Mouse (Mus musculus) forebrain, embryonic 15.5 days (tissue): Measurements from ENCODE around the gene Gprc5c. TPM values are rescaled to one million over a fixed set of nuclear protein-coding genes. Genes with fewer than 3 reads are reported as not detected.

Source experiments
- ATAC-seq: fragments of 200-750 bp; cut with Nextera tagmentation; replicated peaks from 2 replicates; pipeline ENCODE4 v1.8.0; 2017; ENCODE audit warnings: mild to moderate bottlenecking, moderate TSS enrichment, moderate library complexity
- H3K27ac ChIP-seq: fragments of 300-500 bp; sonication (generic); replicated peaks from 2 replicates; pipeline ENCODE4 v1.5.1; 2015; ENCODE audit warnings: mild to moderate bottlenecking, inconsistent platforms
- H3K27me3 ChIP-seq: fragments of 300-500 bp; sonication (generic); 2 replicates; pipeline ENCODE4 v1.6.1; 2015; ENCODE audit warnings: inconsistent platforms
- H3K36me3 ChIP-seq: fragments of 300-500 bp; sonication (generic); 2 replicates; pipeline ENCODE4 v1.6.1; 2015; ENCODE audit warnings: mild to moderate bottlenecking, inconsistent platforms
- H3K4me1 ChIP-seq: fragments of 300-500 bp; sonication (generic); 2 replicates; pipeline ENCODE4 v1.6.1; 2015; ENCODE audit warnings: inconsistent platforms
- H3K4me2 ChIP-seq: fragments of 300-500 bp; sonication (generic); replicated peaks from 2 replicates; pipeline ENCODE4 v1.6.1; 2015; ENCODE audit warnings: mild to moderate bottlenecking, inconsistent platforms
- H3K4me3 ChIP-seq: fragments of 300-500 bp; sonication (generic); 2 replicates; pipeline ENCODE4 v1.5.1; 2015; ENCODE audit warnings: mild to moderate bottlenecking, inconsistent platforms
- H3K9ac ChIP-seq: fragments of 300-500 bp; sonication (generic); replicated peaks from 2 replicates; pipeline ENCODE4 v1.6.1; 2015; ENCODE audit warnings: mild to moderate bottlenecking, inconsistent platforms
- H3K9me3 ChIP-seq: fragments of 300-500 bp; sonication (generic); 2 replicates; pipeline ENCODE4 v1.6.1; 2016; ENCODE audit warnings: inconsistent platforms
- WGBS: fragments of 180-500 bp; shearing (Covaris S2); methylation state at CpG from one replicate; pipeline ENCODE4 v1.1.7; 2015; ENCODE audit warnings: mixed read lengths; 5-methylcytosine and 5-hydroxymethylcytosine counted together
- polyA plus RNA-seq: library from polyadenylated mRNA; unstranded; fragments of >200 nt; fragmentation: Nextera tagmentation; extraction: Ambion mirVana; gene quantifications from 2 replicates; pipeline ENCODE4 v1.2.1, GENCODE M21; 2015

The Gprc5c gene
- polyA plus RNA-seq, 1 experiment from 2014 or later, result 6.2 TPM

DNA sequence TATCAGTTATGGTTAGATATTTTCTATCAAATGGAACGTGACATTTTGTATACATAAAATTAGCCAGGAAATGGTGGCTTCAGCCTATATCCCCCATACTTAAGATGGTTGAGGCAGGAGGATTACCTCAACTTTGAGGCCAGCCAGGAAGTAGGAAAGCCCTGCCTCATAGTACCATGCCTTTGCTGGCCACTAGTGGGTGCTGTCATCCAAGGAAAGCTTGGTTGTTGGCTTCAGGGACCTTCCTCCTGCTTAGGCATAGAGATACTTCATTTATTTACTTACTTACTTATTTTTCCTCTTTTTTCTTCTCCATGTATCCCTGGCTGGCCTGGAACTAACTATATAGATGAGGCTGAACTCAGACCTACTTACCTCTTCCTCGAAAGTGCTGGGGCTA is 7.7 kb downstream of the Gprc5c start:
- Histone ChIP-seq H3K9ac (no peak overlapping the region), H3K36me3 (no peaks in the 10 kb centered on the region), H3K27ac (no peak overlapping the region), H3K9me3 (no peaks in the 10 kb centered on the region), H3K4me2 (no peak overlapping the region), H3K4me1 (no peaks in the 10 kb centered on the region), H3K4me3 (no peak overlapping the region), H3K27me3 (peaks cover 3% of the 10 kb centered on the region; the same call in 1 of the 2 replicates)
- ATAC-seq, result no peak
- 98% methylated on average over 2 of the region's 2 CpGs for WGBS

DNA sequence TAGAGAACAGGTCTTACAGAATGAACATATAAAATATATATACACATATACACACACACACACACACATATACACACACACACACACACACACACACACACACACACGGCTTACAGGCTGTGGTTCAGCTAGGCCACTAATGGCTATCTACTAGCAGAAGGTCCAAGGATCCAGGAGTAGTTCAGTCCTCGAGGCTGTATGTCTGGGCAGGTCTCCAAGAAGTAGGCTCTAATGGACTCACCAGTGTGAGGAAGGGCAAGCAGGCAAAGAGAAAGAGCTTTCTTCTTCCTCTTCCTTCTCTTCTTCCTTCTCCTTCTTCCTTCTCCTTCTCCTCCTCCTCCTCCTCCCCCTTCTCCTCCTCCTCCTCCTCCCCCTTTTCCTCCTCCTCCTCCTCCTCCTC is 10.1 kb downstream of the Gprc5c start:
- no peaks in the 10 kb centered on the region for H3K4me1 ChIP-seq
- no peak overlapping the region for H3K27ac ChIP-seq
- H3K4me3 ChIP-seq, result no peak overlapping the region
- H3K9ac ChIP-seq, result no peak overlapping the region
- WGBS, result 64% methylated on average over 2 of the region's 2 CpGs
- no peaks in the 10 kb centered on the region for H3K9me3 ChIP-seq
- H3K36me3 ChIP-seq, result no peaks in the 10 kb centered on the region
- no peak overlapping the region for H3K4me2 ChIP-seq
- ATAC-seq, result no peak
- no peaks in the 10 kb centered on the region for H3K27me3 ChIP-seq

- no peaks in the 10 kb centered on the region for H3K9me3 ChIP-seq
- no peaks in the 10 kb centered on the region for H3K4me1 ChIP-seq
- no peaks in the 10 kb centered on the region for H3K36me3 ChIP-seq
- H3K4me3 ChIP-seq, result no peak overlapping the region
- no peaks in the 10 kb centered on the region for H3K27me3 ChIP-seq
- no peak for ATAC-seq
- no peak overlapping the region for H3K27ac ChIP-seq
- H3K4me2 ChIP-seq, result no peak overlapping the region
- 80% methylated on average over 3 of the region's 3 CpGs for WGBS
- no peak overlapping the region for H3K9ac ChIP-seq
These were observed 11.7 kb downstream of the Gprc5c start for GRCm38 (mm10) chr11:114862687-114863086.

- Histone ChIP-seq H3K4me2 (no peak overlapping the region), H3K9ac (no peak overlapping the region), H3K4me1 (no peaks in the 10 kb centered on the region), H3K27ac (no peak overlapping the region), H3K9me3 (no peaks in the 10 kb centered on the region), H3K27me3 (no peaks in the 10 kb centered on the region), H3K36me3 (no peaks in the 10 kb centered on the region), H3K4me3 (no peak overlapping the region)
- 94% methylated on average over 21 of the region's 21 CpGs for WGBS
- no peak for ATAC-seq
These were observed 13.0 kb downstream of the Gprc5c start for GRCm38 (mm10) chr11:114863918-114864420.

- H3K36me3 ChIP-seq, result no peaks in the 10 kb centered on the region
- no peaks in the 10 kb centered on the region for H3K9me3 ChIP-seq
- no peak overlapping the region for H3K4me2 ChIP-seq
- no peak overlapping the region for H3K27ac ChIP-seq
- no peak overlapping the region for H3K9ac ChIP-seq
- no peak overlapping the region for H3K4me3 ChIP-seq
- H3K27me3 ChIP-seq, result no peaks in the 10 kb centered on the region
- H3K4me1 ChIP-seq, result no peaks in the 10 kb centered on the region
- 72% methylated on average over 5 of the region's 5 CpGs for WGBS
- no peak for ATAC-seq
These were observed 15.0 kb downstream of the Gprc5c start for GRCm38 (mm10) chr11:114865999-114866398.

DNA sequence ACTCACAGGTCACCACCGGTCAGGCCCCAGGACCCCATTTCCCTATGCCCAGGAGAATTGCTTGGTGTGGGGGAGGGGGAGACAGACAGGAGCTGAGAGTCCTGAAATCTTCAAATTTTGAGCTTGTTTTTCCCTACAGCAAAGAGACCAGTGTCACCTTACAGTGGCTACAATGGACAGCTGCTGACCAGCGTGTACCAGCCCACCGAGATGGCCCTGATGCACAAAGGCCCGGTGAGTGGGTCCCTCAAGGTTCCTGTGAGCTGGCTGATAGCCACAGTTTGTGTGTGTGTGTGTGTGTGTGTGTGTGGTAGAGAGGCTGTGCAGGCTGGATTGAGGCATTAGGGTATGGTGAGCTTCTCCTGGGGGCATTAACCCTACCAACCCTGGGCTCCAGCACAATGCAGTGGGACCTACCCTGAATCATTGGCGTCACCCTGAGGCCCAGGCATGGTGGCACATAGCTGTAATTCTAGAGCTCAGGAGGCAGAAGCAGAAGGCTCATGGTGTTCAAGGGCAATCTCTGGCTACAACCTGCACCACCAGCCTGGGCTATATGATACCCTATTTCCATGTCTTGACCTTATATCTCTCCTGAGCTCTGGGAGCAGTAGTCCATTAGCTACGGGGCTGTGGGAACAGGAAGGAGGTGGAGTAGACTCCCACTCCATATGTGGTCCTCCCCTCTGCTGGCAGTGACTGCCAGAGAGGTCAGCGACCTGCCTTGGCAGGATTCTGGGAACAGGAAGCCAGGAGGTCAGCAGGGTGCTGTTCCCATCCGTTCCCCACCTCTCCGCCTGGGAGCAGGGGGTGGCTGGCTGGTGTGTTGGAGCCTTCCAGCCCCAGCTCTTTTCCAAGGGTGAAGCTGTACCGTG is 15.8 kb downstream of the Gprc5c start:
- Histone ChIP-seq H3K36me3 (no peaks in the 10 kb centered on the region), H3K9me3 (no peaks in the 10 kb centered on the region), H3K4me1 (no peaks in the 10 kb centered on the region), H3K27ac (no peak overlapping the region), H3K27me3 (no peaks in the 10 kb centered on the region), H3K4me3 (no peak overlapping the region), H3K9ac (no peak overlapping the region), H3K4me2 (no peak overlapping the region)
- no peak for ATAC-seq
- 73% methylated on average over 10 of the region's 10 CpGs for WGBS

GRCm38 (mm10) chr11:114867361-114868235 is 16.6 kb downstream of the Gprc5c start:
- no peaks in the 10 kb centered on the region for H3K9me3 ChIP-seq
- H3K4me3 ChIP-seq, result no peak overlapping the region
- no peak overlapping the region for H3K4me2 ChIP-seq
- no peaks in the 10 kb centered on the region for H3K4me1 ChIP-seq
- no peaks in the 10 kb centered on the region for H3K36me3 ChIP-seq
- H3K9ac ChIP-seq, result no peak overlapping the region
- no peak for ATAC-seq
- WGBS, result 75% methylated on average over 11 of the region's 11 CpGs
- no peak overlapping the region for H3K27ac ChIP-seq
- no peaks in the 10 kb centered on the region for H3K27me3 ChIP-seq

- Histone ChIP-seq H3K4me2 (no peak overlapping the region), H3K27me3 (no peaks in the 10 kb centered on the region), H3K27ac (no peak overlapping the region), H3K4me1 (peaks cover 7% of the 10 kb centered on the region), H3K9ac (no peak overlapping the region), H3K4me3 (no peak overlapping the region), H3K9me3 (no peaks in the 10 kb centered on the region), H3K36me3 (no peaks in the 10 kb centered on the region)
- 93% methylated on average over 12 of the region's 12 CpGs for WGBS
- no peak for ATAC-seq
These were observed 17.3 kb downstream of the Gprc5c start for GRCm38 (mm10) chr11:114868280-114868679.

DNA sequence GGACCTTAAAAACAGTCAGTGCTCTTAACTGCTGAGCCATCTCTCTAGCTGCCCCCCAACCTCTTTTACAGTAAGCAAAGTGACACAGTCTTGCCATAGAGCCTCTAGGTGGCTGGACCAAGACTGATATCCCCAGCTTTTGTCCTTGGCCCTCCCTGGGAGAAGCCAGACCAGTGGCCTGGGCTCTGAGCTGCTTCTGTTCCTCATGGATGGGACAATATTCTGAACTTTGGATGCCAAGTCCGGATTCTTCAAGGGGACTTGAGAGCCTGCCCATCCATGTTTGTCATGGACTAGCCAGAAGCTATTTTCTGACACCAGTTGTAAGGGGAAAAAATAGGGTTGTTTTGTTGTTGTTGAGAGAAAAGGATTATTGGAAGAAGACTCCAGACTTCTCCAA is 18.8 kb downstream of the Gprc5c start:
- Histone ChIP-seq H3K9me3 (no peaks in the 10 kb centered on the region), H3K9ac (no peak overlapping the region), H3K27me3 (no peaks in the 10 kb centered on the region), H3K4me3 (no peak overlapping the region), H3K36me3 (no peaks in the 10 kb centered on the region), H3K27ac (no peak overlapping the region), H3K4me2 (no peak overlapping the region), H3K4me1 (peaks cover 7% of the 10 kb centered on the region)
- 93% methylated on average over 1 of the region's 1 CpGs for WGBS
- ATAC-seq, result no peak

GRCm38 (mm10) chr11:114871540-114871939 is 20.6 kb downstream of the Gprc5c start:
- no peaks in the 10 kb centered on the region for H3K27me3 ChIP-seq
- no peaks in the 10 kb centered on the region for H3K36me3 ChIP-seq
- no peak for ATAC-seq
- H3K4me1 ChIP-seq, result peaks cover 7% of the 10 kb centered on the region
- no peak overlapping the region for H3K9ac ChIP-seq
- H3K4me2 ChIP-seq, result no peak overlapping the region
- WGBS, result 77% methylated on average over 2 of the region's 2 CpGs
- no peak overlapping the region for H3K27ac ChIP-seq
- H3K4me3 ChIP-seq, result no peak overlapping the region
- H3K9me3 ChIP-seq, result no peaks in the 10 kb centered on the region

DNA sequence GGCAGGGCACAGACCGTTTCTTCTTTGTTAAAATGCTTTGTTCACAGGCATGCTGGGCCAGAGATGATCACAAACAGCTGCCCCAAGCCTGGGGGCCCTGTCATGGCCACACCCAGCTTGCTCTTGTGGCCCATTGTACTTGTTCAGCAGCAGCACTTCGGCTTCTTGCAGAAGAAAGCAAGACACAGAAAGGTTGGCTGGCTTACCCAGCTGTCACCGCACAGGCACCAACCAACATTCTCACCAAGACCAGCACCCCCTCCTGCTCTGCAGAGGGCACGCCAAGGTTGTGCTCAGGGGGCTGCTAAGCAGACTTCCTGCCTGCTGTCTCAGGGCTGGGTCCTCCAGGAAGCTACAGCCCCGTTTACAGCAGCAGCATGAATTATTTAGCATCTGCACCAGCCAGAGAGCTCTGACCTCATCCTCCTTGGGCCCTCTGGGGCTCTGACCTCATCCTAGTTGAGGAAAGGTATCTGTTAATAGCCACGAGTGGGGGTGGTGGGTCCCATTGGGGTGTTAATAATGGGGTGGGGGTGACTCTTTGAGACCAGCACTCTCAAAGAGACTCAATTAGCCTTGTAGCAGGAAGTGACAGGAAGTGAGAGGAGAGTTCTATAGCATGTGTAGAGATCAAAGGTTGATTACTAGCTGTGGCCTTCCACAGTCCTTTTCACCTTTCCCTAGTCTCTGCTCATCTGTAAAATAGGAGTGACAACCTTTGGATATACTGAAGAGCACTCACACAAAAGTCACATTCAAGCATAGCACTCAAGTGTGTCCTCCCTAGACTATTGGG is 22.3 kb downstream of the Gprc5c start:
- Histone ChIP-seq H3K27me3 (no peaks in the 10 kb centered on the region), H3K4me2 (no peak overlapping the region), H3K4me1 (peaks cover 7% of the 10 kb centered on the region), H3K9ac (no peak overlapping the region), H3K4me3 (no peak overlapping the region), H3K9me3 (no peaks in the 10 kb centered on the region), H3K27ac (no peak overlapping the region), H3K36me3 (no peaks in the 10 kb centered on the region)
- 19% methylated on average over 6 of the region's 6 CpGs for WGBS
- no peak for ATAC-seq
